Mouse (Mus musculus): ENCODE results near the gene Prdm5. TPM values are rescaled to one million over a fixed set of nuclear protein-coding genes. Genes with fewer than 3 reads are reported as not detected.

Gene Prdm5
- total and polyA plus RNA-seq, 2 experiments from 2014 or later, result 2.6 to 6.1 TPM

- ATAC-seq (ENCODE audit: low FRiP score) (no peak), DNase-seq (ENCODE audit: low spot score) (no peak)
- Histone ChIP-seq H3K9me3 (ENCODE audit: low read length) (no peaks in the 10 kb centered on the region), H3K4me2 (ENCODE audit: low read depth, low read length, poor library complexity, severe bottlenecking) (peak overlapping the region; percentile 94), H3K4me3 (ENCODE audit: low read depth, low read length) (peak overlapping the region; percentile 51), H3K9ac (replicated peaks; ENCODE audit: low read length, poor library complexity, severe bottlenecking) (no peak overlapping the region), H3K4me1 (ENCODE audit: insufficient read depth, low read length) (no peaks in the 10 kb centered on the region), H3K36me3 (ENCODE audit: insufficient read depth, low read length) (no peaks in the 10 kb centered on the region), H3K27ac (ENCODE audit: low read depth, low read length) (peak overlapping the region; percentile 6; the same call in 1 of the 2 replicates), H3K27me3 (ENCODE audit: insufficient read depth, low read length) (no peaks in the 10 kb centered on the region)
- no peak for TF ChIP-seq CTCF (IDR thresholded peaks at IDR 0.05)
- 81% methylated on average over 4 of the region's 4 CpGs for WGBS
Measured at GRCm38 (mm10) chr6:65779689-65780233, 973 bp downstream of the Prdm5 start.

DNA sequence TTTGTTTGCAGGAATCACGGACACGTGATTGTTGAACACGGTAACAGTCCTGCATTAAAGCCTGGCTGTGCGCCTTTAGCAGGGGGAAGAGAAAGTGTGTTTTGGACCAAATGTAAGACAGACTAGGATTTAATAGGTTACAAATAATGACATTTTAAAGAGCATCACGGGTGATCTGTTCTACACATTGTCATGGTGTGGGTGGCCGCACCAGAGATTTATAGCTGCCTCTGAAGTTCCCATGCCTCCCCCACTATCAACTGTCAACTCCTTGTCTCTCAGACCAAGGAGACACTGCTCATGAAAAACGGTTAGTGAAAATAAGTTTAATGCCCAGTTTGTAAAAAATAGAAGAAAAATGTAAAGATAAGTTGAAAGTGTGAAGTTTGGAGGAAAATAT, 2.7 kb downstream of the Prdm5 start:
- Histone ChIP-seq H3K27me3 (ENCODE audit: insufficient read depth, low read length) (no peaks in the 10 kb centered on the region), H3K36me3 (ENCODE audit: insufficient read depth, low read length) (no peaks in the 10 kb centered on the region), H3K4me1 (ENCODE audit: insufficient read depth, low read length) (no peaks in the 10 kb centered on the region), H3K27ac (ENCODE audit: low read depth, low read length) (no peak overlapping the region), H3K9ac (replicated peaks; ENCODE audit: low read length, poor library complexity, severe bottlenecking) (no peak overlapping the region), H3K9me3 (ENCODE audit: low read length) (no peaks in the 10 kb centered on the region), H3K4me3 (ENCODE audit: low read depth, low read length) (no peak overlapping the region), H3K4me2 (ENCODE audit: low read depth, low read length, poor library complexity, severe bottlenecking) (no peak overlapping the region)
- no peak for ATAC-seq (ENCODE audit: low FRiP score)
- no peak for DNase-seq (ENCODE audit: low spot score)
- no peak for TF ChIP-seq CTCF (IDR thresholded peaks at IDR 0.05)
- WGBS, result 88% methylated on average over 7 of the region's 7 CpGs

GRCm38 (mm10) chr6:65783670-65784069, 4.9 kb downstream of the Prdm5 start:
- Histone ChIP-seq H3K9ac (replicated peaks; ENCODE audit: low read length, poor library complexity, severe bottlenecking) (no peak overlapping the region), H3K27ac (ENCODE audit: low read depth, low read length) (no peak overlapping the region), H3K4me3 (ENCODE audit: low read depth, low read length) (no peak overlapping the region), H3K36me3 (ENCODE audit: insufficient read depth, low read length) (no peaks in the 10 kb centered on the region), H3K4me2 (ENCODE audit: low read depth, low read length, poor library complexity, severe bottlenecking) (no peak overlapping the region), H3K9me3 (ENCODE audit: low read length) (no peaks in the 10 kb centered on the region), H3K4me1 (ENCODE audit: insufficient read depth, low read length) (no peaks in the 10 kb centered on the region), H3K27me3 (ENCODE audit: insufficient read depth, low read length) (no peaks in the 10 kb centered on the region)
- DNase-seq (ENCODE audit: low spot score) (no peak), ATAC-seq (ENCODE audit: low FRiP score) (no peak)
- 85% methylated on average over 1 of the region's 1 CpGs for WGBS
- TF ChIP-seq CTCF (IDR thresholded peaks at IDR 0.05), result no peak

DNA sequence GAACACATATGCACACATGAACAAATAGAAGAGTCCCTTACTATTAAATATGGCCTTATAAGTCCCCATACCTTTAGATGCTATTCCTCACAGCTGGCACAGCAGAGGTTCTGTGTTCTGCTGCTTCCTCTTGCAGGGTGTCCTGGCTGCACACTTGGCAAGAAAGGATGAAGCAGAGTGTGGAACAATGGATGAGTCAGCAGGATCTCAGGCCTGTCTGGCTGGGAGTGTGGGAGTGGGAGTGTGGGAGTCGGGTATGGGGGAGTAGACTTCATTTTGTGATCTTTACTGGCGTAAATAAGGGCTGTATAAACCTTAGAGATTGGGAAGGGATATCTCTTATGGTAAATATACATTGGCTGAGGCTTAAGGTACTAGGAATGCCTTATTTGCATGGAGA, 14.1 kb downstream of the Prdm5 start:
- H3K27me3 ChIP-seq (ENCODE audit: insufficient read depth, low read length), result no peaks in the 10 kb centered on the region
- H3K4me3 ChIP-seq (ENCODE audit: low read depth, low read length), result no peak overlapping the region
- ATAC-seq (ENCODE audit: low FRiP score), result no peak
- DNase-seq (ENCODE audit: low spot score), result no peak
- no peaks in the 10 kb centered on the region for H3K36me3 ChIP-seq (ENCODE audit: insufficient read depth, low read length)
- no peak overlapping the region for H3K4me2 ChIP-seq (ENCODE audit: low read depth, low read length, poor library complexity, severe bottlenecking)
- TF ChIP-seq CTCF (IDR thresholded peaks at IDR 0.05), result no peak
- no peaks in the 10 kb centered on the region for H3K4me1 ChIP-seq (ENCODE audit: insufficient read depth, low read length)
- WGBS, result 86% methylated on average over 2 of the region's 2 CpGs
- no peak overlapping the region for H3K27ac ChIP-seq (ENCODE audit: low read depth, low read length)
- no peaks in the 10 kb centered on the region for H3K9me3 ChIP-seq (ENCODE audit: low read length)
- H3K9ac ChIP-seq (replicated peaks; ENCODE audit: low read length, poor library complexity, severe bottlenecking), result no peak overlapping the region

- no peak overlapping the region for H3K9ac ChIP-seq (replicated peaks; ENCODE audit: low read length, poor library complexity, severe bottlenecking)
- WGBS, result 80% methylated on average over 3 of the region's 3 CpGs
Measured at GRCm38 (mm10) chr6:65796552-65796951, 17.8 kb downstream of the Prdm5 start.

GRCm38 (mm10) chr6:65797276-65797675, 18.5 kb downstream of the Prdm5 start:
- TF ChIP-seq CTCF (IDR thresholded peaks at IDR 0.05), result no peak
- no peak overlapping the region for H3K4me3 ChIP-seq (ENCODE audit: low read depth, low read length)
- WGBS, result 61% methylated on average over 2 of the region's 2 CpGs
- no peaks in the 10 kb centered on the region for H3K9me3 ChIP-seq (ENCODE audit: low read length)
- no peaks in the 10 kb centered on the region for H3K27me3 ChIP-seq (ENCODE audit: insufficient read depth, low read length)
- no peak for ATAC-seq (ENCODE audit: low FRiP score)
- no peak overlapping the region for H3K4me2 ChIP-seq (ENCODE audit: low read depth, low read length, poor library complexity, severe bottlenecking)
- DNase-seq (ENCODE audit: low spot score), result no peak
- H3K36me3 ChIP-seq (ENCODE audit: insufficient read depth, low read length), result no peaks in the 10 kb centered on the region
- no peak overlapping the region for H3K9ac ChIP-seq (replicated peaks; ENCODE audit: low read length, poor library complexity, severe bottlenecking)
- H3K4me1 ChIP-seq (ENCODE audit: insufficient read depth, low read length), result no peaks in the 10 kb centered on the region
- H3K27ac ChIP-seq (ENCODE audit: low read depth, low read length), result no peak overlapping the region

More at GRCm38 (mm10) chr6:65796552-65796951, 17.8 kb downstream of the Prdm5 start:
- Histone ChIP-seq H3K27ac (ENCODE audit: low read depth, low read length) (no peak overlapping the region), H3K4me1 (ENCODE audit: insufficient read depth, low read length) (no peaks in the 10 kb centered on the region), H3K9me3 (ENCODE audit: low read length) (no peaks in the 10 kb centered on the region), H3K4me2 (ENCODE audit: low read depth, low read length, poor library complexity, severe bottlenecking) (no peak overlapping the region), H3K36me3 (ENCODE audit: insufficient read depth, low read length) (no peaks in the 10 kb centered on the region), H3K4me3 (ENCODE audit: low read depth, low read length) (no peak overlapping the region), H3K27me3 (ENCODE audit: insufficient read depth, low read length) (no peaks in the 10 kb centered on the region)
- ATAC-seq (ENCODE audit: low FRiP score) (no peak), DNase-seq (ENCODE audit: low spot score) (no peak)
- no peak for TF ChIP-seq CTCF (IDR thresholded peaks at IDR 0.05)
